Mouse (Mus musculus) fat pad, adult 2 months (tissue): ENCODE data around the gene Gm10382.
"Not testable (repeated sequence)": the region's sequence is repeated elsewhere in the genome, so short reads cannot be mapped to it uniquely, and the experiment has no call there.

Source experiments
- DNase-seq: peaks from one replicate; pipeline ENCODE4 v3.0.0-alpha.2; 2011; ENCODE audit warnings: low read depth, low spot score; ENCODE audit errors: extremely low read depth

Gene Gm10382

DNA sequence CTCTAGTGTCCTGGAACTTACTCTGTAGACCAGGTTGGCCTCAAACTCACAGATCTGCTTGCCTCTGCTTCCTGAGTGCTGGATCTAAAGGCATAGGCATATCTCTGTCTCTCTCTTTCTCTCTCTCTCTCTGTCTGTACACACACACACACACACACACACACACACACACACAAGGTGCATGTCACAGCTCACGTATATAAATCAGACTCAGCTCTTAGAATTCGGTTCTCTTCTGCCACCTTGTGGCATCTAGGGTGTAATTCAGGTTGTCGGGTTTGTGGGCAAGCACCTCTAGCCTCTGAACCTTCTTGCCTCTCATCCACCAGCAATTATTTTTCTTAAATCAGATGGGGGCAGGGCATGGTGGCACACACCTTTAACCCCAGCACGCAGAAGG is 20.6 kb upstream of the Gm10382 start:
- no peak for DNase-seq

DNA sequence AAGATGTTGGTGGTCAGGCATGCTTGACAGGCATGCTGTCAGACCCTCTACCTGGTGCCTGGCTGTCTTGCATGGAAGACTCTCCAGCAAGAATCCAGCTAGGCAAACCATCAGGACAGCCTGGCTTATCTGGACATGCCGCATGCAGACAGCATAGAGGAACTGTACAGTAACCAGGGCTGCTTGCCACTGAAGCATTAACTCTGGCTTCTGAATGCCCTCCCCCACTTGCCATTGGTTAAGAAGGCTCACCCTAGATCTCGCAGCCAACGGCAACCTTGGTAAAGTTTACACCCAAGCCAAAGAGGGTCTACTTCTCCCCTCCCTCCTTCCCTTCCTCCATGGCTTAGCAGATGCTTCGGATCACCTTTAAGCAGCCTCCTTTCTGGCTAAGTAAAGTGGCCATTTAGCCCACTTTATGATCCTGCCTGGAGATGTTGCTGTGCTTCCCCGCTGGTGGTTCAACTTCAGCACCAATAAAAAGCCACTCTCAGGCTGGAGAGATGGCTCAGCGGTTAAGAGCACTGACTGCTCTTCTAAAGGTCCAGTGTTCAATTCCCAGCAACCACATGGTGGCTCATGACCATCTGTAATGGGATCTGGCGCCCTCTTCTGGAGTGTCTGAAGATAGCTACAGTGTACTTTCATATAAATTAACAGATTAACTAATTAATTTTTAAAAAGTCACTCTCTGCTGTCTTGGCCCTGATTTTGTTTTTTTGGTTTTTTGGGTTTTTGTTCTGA is 18.0 kb upstream of the Gm10382 start:
- DNase-seq, result no peak

DNA sequence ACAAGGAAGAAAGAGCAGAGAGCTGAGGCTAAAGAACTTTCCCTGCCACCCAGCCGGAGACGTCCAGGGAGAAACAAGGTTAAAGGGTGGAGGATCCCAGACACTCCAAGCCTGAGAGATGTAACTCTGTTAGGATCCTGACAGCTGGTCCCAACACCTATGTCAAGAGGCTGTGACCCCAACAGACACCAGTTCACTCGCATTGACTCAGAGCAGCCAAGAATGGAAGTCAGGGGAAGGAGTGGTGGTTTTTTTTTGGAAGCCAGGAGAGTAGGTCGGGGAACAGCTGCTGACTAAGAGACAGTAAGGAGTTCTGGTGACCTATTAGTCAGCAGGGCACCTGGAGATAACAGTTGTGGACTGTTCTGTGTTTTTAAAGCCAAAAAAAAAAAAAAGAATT is 17.1 kb upstream of the Gm10382 start:
- DNase-seq, result no peak

DNA sequence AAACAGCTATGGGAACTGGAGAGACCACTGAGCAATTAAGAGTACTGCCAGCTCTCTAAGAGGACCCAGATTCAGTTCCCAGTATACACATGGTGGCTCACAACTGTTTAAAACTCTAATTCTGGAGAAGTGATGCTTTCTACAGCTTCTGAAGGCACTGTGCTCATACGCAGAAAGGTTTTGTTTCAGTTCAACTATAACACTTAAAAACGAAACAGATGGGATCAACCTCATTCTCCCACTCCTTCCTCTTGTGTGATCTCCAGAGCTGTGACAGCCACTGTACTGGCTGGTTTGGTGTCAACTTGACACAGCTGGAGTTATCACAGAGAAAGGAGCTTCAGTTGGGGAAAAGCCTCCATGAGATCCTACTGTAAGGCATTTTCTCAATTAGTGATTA is 13.3 kb upstream of the Gm10382 start:
- no peak for DNase-seq

DNA sequence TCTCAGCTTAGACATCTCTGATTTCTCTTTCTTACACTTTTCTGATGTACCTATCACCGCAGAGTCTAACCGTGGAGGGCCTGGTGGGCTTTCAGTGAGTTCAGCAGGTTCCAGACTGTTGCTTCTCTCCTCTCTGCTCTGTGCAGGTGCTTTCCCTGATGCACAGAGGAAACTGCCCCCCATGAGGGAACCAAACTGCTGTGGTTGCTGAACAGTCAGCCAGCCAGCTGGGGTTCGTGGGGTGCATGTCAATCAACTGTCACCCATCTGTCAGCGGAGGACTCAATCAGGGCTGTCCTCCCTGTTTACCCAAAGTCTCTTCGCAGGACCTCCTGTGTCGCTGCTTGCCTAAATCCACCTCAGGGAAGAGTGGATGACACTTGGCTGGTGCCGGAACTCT is 11.9 kb upstream of the Gm10382 start:
- DNase-seq, result no peak

DNA sequence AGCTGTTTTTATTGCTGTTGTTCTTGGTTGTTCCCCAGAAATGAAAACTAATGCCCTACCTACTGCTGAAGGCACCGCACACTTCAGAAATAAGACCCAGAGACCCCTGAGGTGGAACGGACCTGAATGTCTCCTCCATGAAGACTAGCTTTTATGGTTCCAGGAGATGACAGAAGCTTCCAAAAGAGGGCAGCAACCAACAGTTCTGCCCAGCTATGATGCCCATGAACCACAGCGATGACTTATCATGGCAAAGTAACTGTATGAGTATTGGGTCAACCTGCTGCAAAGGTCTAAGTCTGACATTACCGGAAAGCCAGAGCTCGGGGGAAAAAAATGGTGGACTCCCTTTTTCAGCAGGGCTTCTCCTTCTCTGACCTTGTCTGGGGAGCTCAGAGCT is 10.2 kb upstream of the Gm10382 start:
- DNase-seq, result no peak

DNA sequence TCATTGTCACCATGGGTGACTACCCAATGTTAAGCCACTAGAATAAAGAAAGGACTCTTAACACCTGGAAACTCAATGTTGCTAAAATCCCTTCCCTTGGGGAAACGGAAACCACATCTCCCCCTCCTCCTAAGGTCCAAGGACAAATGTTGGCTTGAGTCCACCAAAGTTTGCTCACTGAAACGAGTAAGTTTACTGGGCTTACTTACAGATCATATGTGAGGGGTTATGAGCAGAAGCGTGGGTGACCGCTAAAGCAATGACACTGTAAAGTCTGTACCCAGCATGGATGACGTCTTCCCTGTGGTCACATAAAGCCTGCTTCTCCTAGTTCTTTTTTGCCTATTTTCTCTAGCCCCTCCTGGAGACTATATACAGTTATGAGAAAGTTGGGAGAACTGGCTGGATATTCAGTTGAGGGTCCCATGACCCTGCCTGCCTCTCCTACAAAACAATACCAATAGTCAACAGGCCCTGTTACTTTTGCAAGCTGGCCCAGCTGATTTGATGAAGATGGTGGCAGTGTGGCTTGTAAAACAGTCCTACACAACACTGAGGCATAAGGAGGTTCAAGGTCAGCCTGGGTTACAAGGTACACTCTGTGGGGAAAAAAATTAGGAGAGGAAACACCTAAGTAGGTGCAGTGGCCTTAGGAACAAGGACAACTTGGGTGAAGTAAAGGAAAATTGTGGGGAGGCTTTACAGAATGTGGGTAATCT is 7.0 kb upstream of the Gm10382 start:
- no peak for DNase-seq

DNA sequence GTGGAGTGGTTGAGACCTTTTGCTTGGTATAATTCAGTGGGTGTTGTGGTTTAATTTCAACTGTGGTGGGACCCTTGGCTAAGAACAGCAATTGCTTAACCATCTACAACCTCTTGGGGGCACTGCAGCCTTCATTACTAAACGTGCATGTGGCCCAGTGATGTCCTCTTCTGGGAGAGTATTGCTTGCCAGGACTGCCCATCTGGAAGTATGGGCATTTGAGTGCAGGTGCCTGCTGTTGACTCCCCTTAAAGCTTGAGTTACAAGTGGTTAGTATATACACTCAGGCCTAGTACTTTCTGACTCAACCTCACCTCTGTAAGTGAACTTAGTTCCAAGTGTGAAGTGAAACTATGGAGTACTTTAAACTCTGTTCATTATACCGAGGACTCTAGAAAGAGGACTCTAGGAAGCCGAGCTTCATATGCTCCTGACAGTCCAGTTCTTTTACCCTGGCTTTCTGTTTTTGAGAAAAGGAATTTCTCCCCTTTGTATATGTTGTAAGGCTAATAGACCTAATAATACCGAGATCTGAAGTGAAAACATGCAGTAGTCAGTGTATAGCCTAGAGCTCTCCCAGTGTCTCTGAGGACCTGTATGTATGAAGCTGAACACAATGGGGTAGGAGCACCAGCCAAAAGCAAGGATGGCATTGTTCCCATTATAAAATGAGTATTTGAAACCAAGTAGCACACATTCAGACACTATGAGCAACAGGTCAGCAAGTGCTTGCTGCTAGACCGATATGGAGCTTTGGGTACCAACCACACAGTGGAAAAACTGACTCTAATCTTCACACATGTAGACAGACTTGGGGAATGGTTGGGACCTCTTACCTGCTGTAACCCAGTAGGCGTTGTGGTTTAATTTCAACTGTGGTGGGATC is 6.2 kb upstream of the Gm10382 start:
- no peak for DNase-seq

DNA sequence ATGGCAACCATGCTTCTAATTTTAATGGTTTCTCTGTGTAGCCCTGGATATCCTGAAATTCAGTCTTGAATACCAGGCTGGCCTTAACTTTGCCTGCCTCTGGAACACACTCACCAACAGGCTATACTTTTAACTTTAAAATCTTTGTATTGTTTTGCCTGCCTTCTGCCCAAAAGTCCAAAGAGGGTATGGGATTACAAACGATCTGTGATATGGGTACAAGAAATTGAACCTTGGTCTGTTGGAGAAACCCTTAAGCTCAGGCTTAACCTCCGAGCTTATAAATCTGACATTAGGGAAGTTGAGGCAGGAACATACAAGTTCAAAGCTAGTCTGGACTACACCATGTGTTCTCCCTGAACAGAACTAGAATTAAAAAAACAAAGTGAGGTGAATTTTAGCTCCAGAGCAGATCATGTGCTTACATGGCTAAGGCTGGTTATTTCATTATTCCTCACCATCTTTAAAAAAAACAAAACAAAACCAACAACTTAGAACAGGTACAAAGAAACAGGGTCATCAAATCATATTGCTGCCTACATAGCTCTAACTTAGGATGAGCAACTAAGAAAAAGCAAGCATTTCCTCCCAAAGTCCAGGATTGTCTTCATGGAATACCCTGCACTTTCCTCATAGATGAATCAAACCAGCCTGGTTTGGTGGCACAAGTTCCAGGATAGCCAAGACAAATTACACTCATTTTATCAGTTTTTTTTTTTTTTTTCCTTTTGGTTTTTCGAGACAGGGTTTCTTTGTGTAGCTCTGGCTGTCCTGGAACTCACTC is 5.3 kb upstream of the Gm10382 start:
- DNase-seq, result no peak

DNA sequence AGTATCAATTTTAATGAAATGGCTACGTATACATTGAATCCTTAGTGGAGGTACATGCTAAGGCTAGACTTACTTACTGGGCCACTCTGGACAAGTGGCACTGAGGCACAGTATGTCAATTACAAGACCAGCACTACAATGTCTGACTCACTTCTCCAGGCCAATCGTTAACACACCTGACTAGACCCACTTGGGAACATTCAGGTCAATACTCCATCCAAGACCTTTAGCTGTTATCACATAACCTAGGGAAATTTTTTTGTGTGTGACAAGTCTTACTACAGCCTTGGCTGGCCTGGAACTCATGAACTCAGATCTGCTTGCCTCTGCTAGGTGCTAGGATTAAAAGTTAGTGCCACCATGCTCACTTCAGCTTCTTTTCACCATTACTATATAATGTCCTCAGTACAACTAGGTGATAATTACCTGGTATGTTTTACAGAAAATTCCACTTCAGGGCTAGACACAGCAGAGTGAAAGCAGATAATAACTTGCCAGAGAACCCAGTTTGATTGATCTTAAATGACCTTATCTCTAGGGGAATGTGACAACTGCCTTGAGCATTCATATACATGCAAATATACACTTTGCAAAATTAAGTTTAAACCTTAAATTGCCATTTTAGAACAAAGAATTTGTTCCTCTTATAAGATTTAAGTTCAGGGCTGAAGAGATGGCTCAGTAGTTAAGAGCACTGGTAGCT is 4.5 kb upstream of the Gm10382 start:
- no peak for DNase-seq

DNA sequence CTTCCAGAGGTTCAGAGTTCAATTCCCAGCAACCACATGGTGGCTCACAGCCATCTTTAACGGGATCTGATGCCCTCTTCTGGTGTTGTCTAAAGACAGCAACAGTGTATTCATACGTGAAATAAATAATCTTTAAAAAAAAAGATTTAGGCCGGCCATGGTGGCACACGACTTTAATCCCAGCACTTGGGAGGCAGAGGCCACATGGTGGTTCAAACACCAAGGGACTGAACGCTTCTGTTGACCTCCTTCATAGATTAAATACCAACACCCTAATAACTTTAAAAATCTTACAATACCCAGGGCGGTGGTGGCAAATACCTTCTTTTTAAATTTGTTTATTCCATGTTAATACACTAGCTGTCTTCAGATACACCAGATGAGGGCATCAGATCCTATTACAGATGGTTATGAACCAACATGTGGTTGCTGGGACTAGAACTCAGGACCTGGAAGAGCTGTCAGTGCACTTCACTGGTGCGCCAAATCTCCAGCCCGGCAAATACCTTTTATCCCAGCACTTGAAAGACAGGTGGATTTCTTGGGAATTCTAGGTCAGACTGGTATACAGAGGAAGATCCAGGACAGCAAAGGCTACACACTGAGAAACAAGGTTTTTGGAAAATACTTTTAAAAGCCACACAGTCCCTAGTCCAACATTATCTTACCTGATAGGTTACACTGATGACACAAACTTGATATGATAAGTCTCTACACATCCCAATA is 3.7 kb upstream of the Gm10382 start:
- DNase-seq, result no peak

DNA sequence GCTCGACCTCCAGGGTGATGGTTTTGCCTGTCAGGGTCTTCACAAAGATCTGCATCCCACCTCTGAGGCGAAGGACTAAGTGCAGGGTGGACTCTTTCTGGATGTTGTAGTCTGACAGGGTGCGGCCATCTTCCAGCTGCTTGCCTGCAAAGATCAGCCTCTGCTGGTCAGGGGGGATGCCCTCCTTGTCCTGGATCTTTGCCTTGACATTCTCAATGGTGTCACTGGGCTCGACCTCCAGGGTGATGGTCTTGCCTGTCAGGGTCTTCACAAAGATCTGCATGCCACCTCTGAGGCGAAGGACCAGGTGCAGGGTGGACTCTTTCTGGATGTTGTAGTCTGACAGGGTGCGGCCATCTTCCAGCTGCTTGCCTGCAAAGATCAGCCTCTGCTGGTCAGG is 1.8 kb upstream of the Gm10382 start:
- DNase-seq, result not testable (repeated sequence)

DNA sequence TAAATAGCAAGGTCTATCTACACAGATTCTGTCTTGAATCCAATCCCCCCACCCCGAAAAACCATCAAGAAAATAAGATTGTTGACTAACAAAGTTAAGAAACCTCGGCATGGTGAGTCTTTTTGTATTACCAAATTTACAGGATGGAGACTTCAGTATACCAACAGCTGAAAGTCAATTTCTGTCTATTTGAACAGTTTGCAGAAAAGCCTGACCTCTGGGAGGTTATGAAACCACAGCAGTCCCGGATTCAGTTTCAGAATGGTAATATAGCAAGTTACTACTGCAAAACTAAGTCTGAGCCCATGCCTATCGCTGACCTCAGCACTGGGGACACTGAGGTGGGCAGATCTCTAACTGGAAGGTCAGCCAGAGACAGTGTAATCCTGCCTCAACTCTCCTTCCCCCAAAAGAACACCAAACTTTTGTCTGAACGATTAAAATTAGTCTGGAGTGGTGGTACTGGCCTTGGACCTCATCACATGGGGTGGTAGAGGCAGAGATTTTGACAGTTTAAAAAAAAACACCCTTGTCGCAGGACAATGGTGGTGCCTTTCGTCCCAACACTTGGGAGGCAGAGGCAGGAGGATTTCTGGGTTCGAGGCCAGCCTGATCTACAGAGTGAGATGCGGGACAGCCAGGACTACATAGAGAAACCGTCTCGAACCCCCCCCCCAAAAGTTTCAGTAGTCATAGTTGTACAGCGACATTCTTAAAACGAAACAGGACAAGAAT is 597 bp upstream of the Gm10382 start:
- no peak for DNase-seq

DNA sequence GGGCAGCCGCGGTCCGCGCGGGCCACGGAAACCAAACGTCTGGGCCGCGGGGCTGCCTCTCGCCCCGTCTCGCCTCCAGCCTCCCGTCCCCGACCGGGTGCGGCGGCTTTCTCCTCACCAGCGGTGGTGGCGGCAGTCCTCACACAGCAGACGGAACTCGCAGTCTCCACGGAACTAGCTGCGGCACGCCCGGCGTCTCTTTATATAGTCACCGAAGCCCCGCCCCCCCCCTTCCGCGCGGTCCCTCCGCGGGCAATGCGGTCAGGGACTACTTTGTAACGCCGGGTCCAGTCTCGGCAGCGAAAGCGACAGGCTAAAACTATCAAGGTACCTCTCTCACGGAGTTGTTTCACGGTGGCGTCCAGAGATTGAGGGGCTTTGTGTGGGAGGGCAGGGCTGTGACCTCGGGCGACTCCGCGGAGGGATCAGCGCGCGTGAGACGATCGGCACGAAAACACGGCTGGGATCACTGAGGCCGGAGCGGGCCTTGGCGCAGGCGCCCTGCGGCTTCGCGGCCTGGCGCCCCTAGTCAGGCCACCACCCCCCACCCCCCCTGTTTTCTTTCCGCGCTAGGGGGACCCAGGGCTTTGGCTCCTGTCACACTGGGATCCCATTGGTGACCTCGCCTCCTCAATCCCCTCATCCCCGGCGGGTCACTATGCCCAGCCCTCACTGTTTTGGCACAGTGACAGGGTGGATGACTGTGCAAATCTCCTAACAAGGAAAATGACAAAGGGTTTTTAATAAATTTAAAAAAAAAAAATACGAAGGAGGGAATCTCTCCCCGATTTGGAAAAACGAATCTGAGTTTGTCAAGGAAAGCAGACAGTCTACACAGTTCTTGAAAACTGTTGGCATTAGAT is 688 bp downstream of the Gm10382 start, which contains the start of gene Ubc:
Gene Ubc (minus strand): TSS at position 624 of the 863 bp plus-strand sequence.
- no peak for DNase-seq

DNA sequence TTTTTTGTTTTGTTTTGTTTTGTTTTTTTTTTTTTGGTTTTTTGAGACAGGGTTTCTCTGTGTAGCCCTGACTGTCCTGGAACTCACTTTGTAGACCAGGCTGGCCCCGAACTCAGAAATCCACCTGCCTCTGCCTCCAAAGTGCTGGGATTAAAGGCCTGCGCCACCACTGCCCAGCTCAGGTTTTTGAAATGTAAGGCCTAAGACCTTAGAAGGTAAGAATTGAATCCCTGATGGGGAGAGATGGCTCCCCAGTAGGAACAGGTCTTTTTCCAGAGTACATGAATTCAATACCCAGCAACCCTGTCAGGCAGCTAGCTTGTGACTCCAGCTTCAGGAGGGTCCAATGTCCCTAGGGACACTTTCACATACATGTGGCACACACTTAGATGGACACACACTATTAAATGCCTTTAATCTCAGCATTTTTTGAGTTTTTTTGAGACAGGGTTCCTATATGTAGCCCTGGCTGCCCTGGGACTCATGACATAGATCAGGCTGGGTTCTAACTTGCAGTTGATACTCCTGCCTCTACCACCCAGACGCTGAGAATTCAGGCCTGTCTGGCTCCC is 1.9 kb downstream of the Gm10382 start:
- DNase-seq, result no peak

DNA sequence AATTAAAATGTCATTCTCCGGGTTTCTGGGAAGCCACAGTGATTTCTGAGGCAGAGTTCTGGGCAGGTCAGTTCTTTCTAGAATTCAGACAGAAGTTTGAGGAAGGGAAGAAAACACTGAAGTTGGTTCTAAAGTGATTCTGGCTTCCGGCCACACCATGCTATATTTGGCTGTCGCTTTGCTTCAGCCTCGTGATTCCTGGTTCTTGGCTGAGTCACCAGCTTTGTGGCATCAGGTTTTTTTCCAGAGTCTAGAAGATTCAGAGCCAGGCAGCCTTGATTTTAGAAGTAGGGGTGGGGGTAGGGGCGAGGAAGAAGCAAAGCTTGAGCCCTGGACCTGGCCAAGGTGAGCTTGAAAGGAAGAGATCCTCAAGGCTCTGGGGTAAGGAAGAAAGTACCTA is 2.5 kb downstream of the Gm10382 start:
- no peak for DNase-seq

DNA sequence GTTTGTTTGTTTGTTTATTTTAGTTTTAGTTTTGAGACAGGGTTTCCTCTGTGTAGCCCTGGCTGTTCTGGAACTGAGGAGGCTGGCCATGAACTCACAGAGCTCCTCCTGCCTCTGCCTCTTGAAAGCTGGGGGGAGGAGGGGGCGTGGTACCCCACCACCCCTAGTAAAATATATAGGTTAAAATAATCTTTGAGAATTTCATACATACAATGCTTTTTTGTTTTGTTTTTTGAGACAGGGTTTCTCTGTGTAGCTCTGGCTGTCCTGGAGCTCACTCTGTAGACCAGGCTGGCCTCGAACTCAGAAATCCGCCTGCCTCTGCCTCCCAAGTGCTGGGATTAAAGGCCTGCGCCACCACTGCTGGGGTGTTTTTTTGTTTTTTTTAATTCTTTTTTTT is 3.1 kb downstream of the Gm10382 start:
- not testable (repeated sequence) for DNase-seq

DNA sequence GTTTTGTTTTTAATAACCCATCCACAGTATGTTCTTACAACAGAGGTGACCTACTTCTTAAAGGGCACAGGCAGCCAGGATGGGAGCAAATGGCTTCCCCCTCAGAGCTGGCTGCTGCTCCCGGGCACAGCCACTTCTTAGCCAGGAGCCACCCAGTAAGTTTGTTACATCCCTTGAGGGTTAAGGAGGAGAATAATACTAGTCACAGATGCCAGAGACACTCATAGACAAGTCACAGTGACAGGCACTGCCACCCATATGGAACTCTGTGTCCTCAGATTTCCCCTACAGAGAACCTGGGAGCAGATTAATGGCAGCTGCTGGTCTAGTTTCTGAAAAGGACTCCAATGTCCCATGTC is 3.5 kb downstream of the Gm10382 start:
- no peak for DNase-seq
